Mouse (Mus musculus) midbrain, postnatal 0 days (tissue): Measurements from ENCODE around the gene Pacrg. TPM values are rescaled to one million over a fixed set of nuclear protein-coding genes. Genes with fewer than 3 reads are reported as not detected.

Source experiments
- ATAC-seq: fragments of 200-750 bp; cut with Nextera tagmentation; 2 replicates; pipeline ENCODE4 v1.8.0; 2017; ENCODE audit warnings: moderate number of reproducible peaks, mild to moderate bottlenecking, moderate TSS enrichment, moderate library complexity; ENCODE audit not compliant: low FRiP score
- DNase-seq: peaks from one replicate; pipeline ENCODE4 v3.0.0-alpha.2; 2015; ENCODE audit warnings: low spot score
- H3K27ac ChIP-seq: fragments of 300-500 bp; sonication (generic); 2 replicates; pipeline ENCODE4 v1.5.1; 2014; ENCODE audit warnings: low read depth, mild to moderate bottlenecking, low read length, mixed read lengths
- H3K27me3 ChIP-seq: fragments of 300-500 bp; sonication (generic); 2 replicates; pipeline ENCODE4 v1.6.1; 2014; ENCODE audit warnings: low read length, control low read depth, mixed read lengths; ENCODE audit not compliant: insufficient read depth
- H3K36me3 ChIP-seq: fragments of 300-500 bp; sonication (generic); 2 replicates; pipeline ENCODE4 v1.6.1; 2014; ENCODE audit warnings: low read length, control low read depth, mixed read lengths; ENCODE audit not compliant: insufficient read depth
- H3K4me1 ChIP-seq: fragments of 300-500 bp; sonication (generic); 2 replicates; pipeline ENCODE4 v1.6.1; 2014; ENCODE audit warnings: mild to moderate bottlenecking, control low read depth, antibody characterized with exemption, low read length, mixed read lengths; ENCODE audit not compliant: insufficient read depth
- H3K4me2 ChIP-seq: fragments of 300-500 bp; sonication (generic); 2 replicates; pipeline ENCODE4 v1.6.1; 2014; ENCODE audit warnings: low read depth, mild to moderate bottlenecking, low read length, mixed read lengths; ENCODE audit not compliant: poor library complexity, severe bottlenecking
- H3K4me3 ChIP-seq: fragments of 300-500 bp; sonication (generic); 2 replicates; pipeline ENCODE4 v1.5.1; 2014; ENCODE audit warnings: low read depth, mild to moderate bottlenecking, low read length, moderate library complexity
- H3K9ac ChIP-seq: fragments of 300-500 bp; sonication (generic); replicated peaks from 2 replicates; pipeline ENCODE4 v1.6.1; 2014; ENCODE audit warnings: mild to moderate bottlenecking, low read length, moderate library complexity, mixed read lengths; ENCODE audit not compliant: poor library complexity, severe bottlenecking
- H3K9me3 ChIP-seq: fragments of 300-500 bp; sonication (generic); 2 replicates; pipeline ENCODE4 v1.6.1; 2016; ENCODE audit warnings: low read length, control low read depth
- CTCF ChIP-seq: IDR thresholded peaks from 2 replicates; pipeline ENCODE4 v1.5.1; 2016; ENCODE audit warnings: antibody characterized with exemption, mild to moderate bottlenecking
- WGBS: fragments of 180-500 bp; shearing (Covaris S2); extraction: QIAGEN DNeasy Blood & Tissue Kit; methylation state at CpG from one replicate; pipeline ENCODE4 v1.1.7; 2014; 5-methylcytosine and 5-hydroxymethylcytosine counted together
- polyA plus RNA-seq: library from polyadenylated mRNA; unstranded; fragments of >200 nt; fragmentation: Nextera tagmentation; extraction: Ambion mirVana; gene quantifications from 2 replicates; pipeline ENCODE4 v1.2.1, GENCODE M21; 2015
- total RNA-seq: library from RNA; depleted of rRNA; stranded (reverse); fragments of >200 nt; gene quantifications from 2 replicates; pipeline ENCODE4 v1.2.3, GENCODE M21; 2014

The Pacrg gene
- total and polyA plus RNA-seq, 2 experiments from 2014 or later = 14.6 to 23.0 TPM

GRCm38 (mm10) chr17:10588922-10589400 is 251.2 kb downstream of the Pacrg start:
- no peak for ATAC-seq
- 85% methylated on average over 7 of the region's 7 CpGs for WGBS

GRCm38 (mm10) chr17:10583301-10583700 is 256.8 kb downstream of the Pacrg start:
- H3K4me1 ChIP-seq = no peaks in the 10 kb centered on the region
- H3K9me3 ChIP-seq = no peaks in the 10 kb centered on the region
- no peak overlapping the region for H3K27ac ChIP-seq
- DNase-seq = no peak
- ATAC-seq = no peak
- H3K4me3 ChIP-seq = no peak overlapping the region
- no peak for TF ChIP-seq CTCF
- H3K27me3 ChIP-seq = no peaks in the 10 kb centered on the region
- H3K36me3 ChIP-seq = no peaks in the 10 kb centered on the region
- no peak overlapping the region for H3K4me2 ChIP-seq
- H3K9ac ChIP-seq = no peak overlapping the region
- 22% methylated on average over 3 of the region's 3 CpGs for WGBS

More at GRCm38 (mm10) chr17:10588922-10589400, 251.2 kb downstream of the Pacrg start:
- H3K4me1 ChIP-seq = no peaks in the 10 kb centered on the region
- no peak for DNase-seq
- H3K4me2 ChIP-seq = no peak overlapping the region
- TF ChIP-seq CTCF = no peak
- H3K36me3 ChIP-seq = no peaks in the 10 kb centered on the region
- H3K4me3 ChIP-seq = no peak overlapping the region
- no peaks in the 10 kb centered on the region for H3K9me3 ChIP-seq
- no peak overlapping the region for H3K9ac ChIP-seq
- H3K27ac ChIP-seq = no peak overlapping the region
- no peaks in the 10 kb centered on the region for H3K27me3 ChIP-seq

- H3K9ac ChIP-seq = no peak overlapping the region
- no peak overlapping the region for H3K4me2 ChIP-seq
- H3K9me3 ChIP-seq = no peaks in the 10 kb centered on the region
- no peaks in the 10 kb centered on the region for H3K36me3 ChIP-seq
- no peak overlapping the region for H3K27ac ChIP-seq
- H3K27me3 ChIP-seq = no peaks in the 10 kb centered on the region
- 76% methylated on average over 7 of the region's 7 CpGs for WGBS
- ATAC-seq = no peak
- no peak for DNase-seq
- no peak for TF ChIP-seq CTCF
- no peaks in the 10 kb centered on the region for H3K4me1 ChIP-seq
- no peak overlapping the region for H3K4me3 ChIP-seq
Measured at GRCm38 (mm10) chr17:10575306-10575705, 264.8 kb downstream of the Pacrg start.

GRCm38 (mm10) chr17:10572436-10572835 is 267.7 kb downstream of the Pacrg start:
- no peak for ATAC-seq
- no peak for DNase-seq
- Histone ChIP-seq H3K4me1 (no peaks in the 10 kb centered on the region), H3K9ac (no peak overlapping the region), H3K4me3 (no peak overlapping the region), H3K27me3 (no peaks in the 10 kb centered on the region), H3K4me2 (no peak overlapping the region), H3K36me3 (no peaks in the 10 kb centered on the region), H3K27ac (no peak overlapping the region), H3K9me3 (no peaks in the 10 kb centered on the region)
- 89% methylated on average over 4 of the region's 4 CpGs for WGBS
- TF ChIP-seq CTCF = no peak

- H3K27ac ChIP-seq = no peak overlapping the region
- no peaks in the 10 kb centered on the region for H3K9me3 ChIP-seq
- ATAC-seq = no peak
- DNase-seq = no peak
- H3K4me3 ChIP-seq = no peak overlapping the region
- no peaks in the 10 kb centered on the region for H3K4me1 ChIP-seq
- H3K4me2 ChIP-seq = no peak overlapping the region
- TF ChIP-seq CTCF = no peak
- no peaks in the 10 kb centered on the region for H3K36me3 ChIP-seq
- WGBS = 86% methylated on average over 10 of the region's 10 CpGs
- H3K9ac ChIP-seq = no peak overlapping the region
- H3K27me3 ChIP-seq = no peaks in the 10 kb centered on the region
Measured at GRCm38 (mm10) chr17:10569270-10569669, 270.8 kb downstream of the Pacrg start.

- H3K4me2 ChIP-seq = no peak overlapping the region
- H3K27me3 ChIP-seq = no peaks in the 10 kb centered on the region
- no peak overlapping the region for H3K9ac ChIP-seq
- no peak for TF ChIP-seq CTCF
- H3K9me3 ChIP-seq = no peaks in the 10 kb centered on the region
- H3K4me1 ChIP-seq = no peaks in the 10 kb centered on the region
- DNase-seq (no peak), ATAC-seq (no peak)
- 90% methylated on average over 3 of the region's 3 CpGs for WGBS
- H3K36me3 ChIP-seq = no peaks in the 10 kb centered on the region
- no peak overlapping the region for H3K27ac ChIP-seq
- H3K4me3 ChIP-seq = no peak overlapping the region
Measured at GRCm38 (mm10) chr17:10567411-10567810, 272.7 kb downstream of the Pacrg start.
